Mouse (Mus musculus): Measurements from ENCODE around the gene Hoxd9.

- no peak for TF ChIP-seq POLR2A (IDR thresholded peaks at IDR 0.05; ENCODE audit: insufficient read depth, low read depth, low read length)
- TF ChIP-seq EP300 (IDR thresholded peaks at IDR 0.05; ENCODE audit: insufficient read depth, low read depth, low read length): no peak
Observed at GRCm38 (mm10) chr2:74738623-74739475, 41.3 kb downstream of the Hoxd9 start.
